Mouse (Mus musculus) urinary bladder, postnatal 36 days (tissue): ENCODE measurements at regions not wholly inside any gene's neighbourhood (a gene's known extent, or its start where the extent isn't known, plus 50 kb on each side); places are given as distances from the start of the nearest gene placed in this dataset.

Experiments used
- DNase-seq, 2 experiments: peaks; one replicate each; pipeline ENCODE4 v3.0.0; 2022; ENCODE audit warnings: low spot score in 2 of 2, mixed read lengths in 1 of 2

DNA sequence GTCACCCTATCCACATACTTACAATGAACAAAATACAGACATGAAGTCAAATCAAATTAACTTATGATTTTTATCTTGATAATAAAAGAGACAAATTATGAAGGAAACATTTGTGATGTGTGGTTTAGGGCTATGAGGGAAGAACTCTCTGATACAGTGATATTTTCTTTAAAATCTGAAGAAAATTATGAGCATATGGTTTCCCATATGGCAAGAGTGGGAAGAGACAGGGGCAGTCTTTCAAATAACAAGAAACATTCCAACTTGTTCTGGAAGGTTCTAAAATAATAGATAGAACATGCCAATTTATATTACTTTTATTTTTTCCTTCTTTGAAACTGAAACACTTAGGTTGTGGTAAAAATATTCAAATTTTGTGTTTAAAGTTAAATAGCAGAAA lies 1585.3 kb upstream of the B3galt2 start:
- DNase-seq: no peak
